Mouse (Mus musculus): ENCODE data around the gene Anxa1.

DNA sequence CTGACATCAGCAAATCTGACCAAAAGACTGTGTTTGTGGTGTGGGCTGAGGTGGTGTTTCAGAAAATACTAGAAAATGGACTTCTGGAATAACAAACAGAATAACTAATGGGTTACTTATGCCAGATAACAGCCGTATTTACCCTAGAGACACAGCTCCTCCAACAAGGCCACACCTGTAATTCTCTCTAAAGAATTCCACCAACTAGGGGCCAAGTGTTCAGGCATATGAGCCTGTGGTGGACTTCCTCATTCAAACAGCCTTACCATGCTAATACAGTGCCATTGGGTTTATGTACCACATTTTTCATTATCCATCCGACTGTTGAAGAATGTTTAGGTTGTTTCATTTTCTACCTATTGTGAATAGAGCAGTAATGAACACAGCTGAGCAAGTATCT lies 20.6 kb downstream of the Anxa1 start:
- TF ChIP-seq CTCF (IDR thresholded peaks at IDR 0.05; ENCODE audit: low read depth, low read length), result no peak
- TF ChIP-seq POLR2A (IDR thresholded peaks at IDR 0.05; ENCODE audit: extremely low read depth, insufficient read depth, low read length), result no peak

Data from liver, adult 2 months (tissue).